Mouse (Mus musculus) right cerebral cortex, postnatal 25 days (tissue): ENCODE data around the gene H2-Oa.
"Not testable (repeated sequence)": the region's sequence is repeated elsewhere in the genome, so short reads cannot be mapped to it uniquely, and the experiment has no call there.

Source experiments
- DNase-seq: peaks from one replicate; pipeline ENCODE4 v3.0.0; 2022

H2-Oa gene

DNA sequence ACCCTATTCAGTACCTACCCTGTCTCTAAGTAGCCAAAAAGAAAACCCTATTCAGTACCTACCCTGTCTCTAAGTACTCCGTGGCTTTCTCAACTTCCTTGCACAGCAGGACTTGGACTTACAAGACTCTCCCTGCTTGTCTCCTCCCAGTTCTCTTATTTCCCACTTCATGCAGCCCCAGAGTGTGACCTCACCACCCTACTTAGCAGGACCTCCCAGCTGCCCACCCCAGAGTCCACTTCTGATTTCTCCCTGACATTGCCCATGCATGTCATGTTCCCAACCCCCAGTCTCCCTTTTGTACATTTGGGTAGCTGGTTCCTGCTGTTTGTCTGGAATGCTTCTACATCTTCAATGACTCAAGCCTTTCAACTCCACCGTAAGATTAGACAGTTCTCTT is 31.4 kb downstream of the H2-Oa start:
- DNase-seq = no peak

- DNase-seq = no peak
Measured at GRCm38 (mm10) chr17:34124649-34125048, 32.5 kb downstream of the H2-Oa start.

DNA sequence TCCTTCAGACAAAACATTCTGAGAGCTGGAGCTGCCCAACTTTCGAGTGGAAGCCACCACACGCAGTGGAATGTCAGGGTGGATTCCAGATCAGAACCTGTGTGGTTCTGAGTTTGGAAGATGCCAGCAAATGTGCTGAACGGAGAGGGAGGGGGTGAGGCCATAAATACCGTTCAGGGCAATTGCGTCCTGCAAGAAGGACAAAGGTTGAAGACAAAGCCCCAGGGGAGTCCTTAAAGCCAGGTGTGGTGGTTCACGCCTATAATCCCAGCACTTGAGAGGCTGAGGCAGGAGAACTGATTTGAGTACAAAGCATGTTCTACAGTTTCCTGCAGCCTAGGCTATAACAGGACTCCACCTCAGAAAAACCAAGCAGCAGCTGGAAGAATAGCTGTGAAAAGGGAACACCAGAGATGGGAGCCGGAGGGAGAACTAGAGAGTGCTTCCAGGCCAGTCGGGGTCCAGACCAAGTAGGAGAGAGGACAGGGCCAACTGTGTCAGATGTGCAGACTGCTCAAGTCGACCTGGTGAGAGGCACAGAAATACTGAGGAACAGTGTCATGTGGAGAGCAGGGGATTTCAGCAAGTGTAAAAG is 34.8 kb downstream of the H2-Oa start:
- DNase-seq = no peak

- peak; percentile 62 for DNase-seq
Measured at GRCm38 (mm10) chr17:34127475-34127874, 35.3 kb downstream of the H2-Oa start.

DNA sequence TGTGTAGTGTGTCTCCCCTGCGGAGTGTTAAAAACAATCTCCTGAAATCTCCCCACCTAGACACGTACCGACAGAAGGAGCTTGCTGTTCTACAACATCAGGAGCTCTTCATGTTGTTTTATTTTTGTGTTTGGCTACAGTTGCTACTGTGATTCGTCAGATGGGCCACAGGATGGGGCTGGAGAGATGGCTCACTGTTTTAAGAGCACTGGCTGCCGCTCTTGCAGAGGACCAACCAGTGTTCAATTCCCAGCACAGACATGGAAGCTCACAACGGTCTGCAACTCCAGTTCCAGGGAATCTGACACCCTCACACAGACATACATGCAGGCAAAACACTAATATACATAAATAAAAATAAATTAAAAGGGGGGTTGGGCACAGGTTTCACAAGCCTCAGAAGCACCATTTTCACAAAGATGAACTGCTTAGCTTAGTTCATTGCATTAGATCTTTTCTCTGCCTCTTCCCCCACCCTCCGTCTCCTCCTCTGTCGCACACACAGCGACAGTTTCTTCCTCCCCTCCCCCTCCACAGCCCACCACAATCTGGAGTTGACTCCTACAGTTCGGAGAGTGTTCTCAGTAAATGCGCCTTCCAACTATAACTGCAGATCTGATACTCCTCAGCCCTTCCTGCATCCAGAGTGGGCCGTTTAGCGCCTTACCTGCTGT is 36.3 kb downstream of the H2-Oa start:
- peak; percentile 54 for DNase-seq

- peak; percentile 35 for DNase-seq
Measured at GRCm38 (mm10) chr17:34128944-34129791, 37.0 kb downstream of the H2-Oa start.

- no peak for DNase-seq
Measured at GRCm38 (mm10) chr17:34130073-34130947, 38.2 kb downstream of the H2-Oa start.

DNA sequence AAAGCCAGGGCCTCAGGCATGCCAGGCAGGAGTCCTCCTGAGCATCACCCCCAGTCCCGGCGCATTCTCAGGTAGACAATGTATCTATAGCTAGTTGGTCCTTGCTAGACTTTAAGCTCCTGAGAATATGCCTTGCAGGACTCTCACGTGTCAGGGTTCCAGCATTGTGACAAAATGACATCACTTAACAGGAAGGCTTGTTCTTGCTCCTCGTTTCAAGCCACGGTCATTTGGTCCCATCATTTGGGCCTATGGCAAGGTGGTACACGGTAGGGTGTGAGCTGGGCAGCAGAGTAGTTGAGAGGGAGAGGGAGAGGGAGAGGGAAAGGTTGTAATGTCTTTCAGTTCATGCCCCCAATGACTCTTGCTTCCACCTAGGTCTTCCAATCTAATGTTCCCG is 39.8 kb downstream of the H2-Oa start:
- DNase-seq = no peak

GRCm38 (mm10) chr17:34133289-34133688 is 41.1 kb downstream of the H2-Oa start:
- no peak for DNase-seq

GRCm38 (mm10) chr17:34134451-34134850 is 42.3 kb downstream of the H2-Oa start:
- DNase-seq = no peak

- peak; percentile 95 for DNase-seq
Measured at GRCm38 (mm10) chr17:34135297-34136224, 43.4 kb downstream of the H2-Oa start.

- no peak for DNase-seq
Measured at GRCm38 (mm10) chr17:34137601-34138000, 45.5 kb downstream of the H2-Oa start.

- no peak for DNase-seq
Measured at GRCm38 (mm10) chr17:34138655-34139054, 46.5 kb downstream of the H2-Oa start.

DNA sequence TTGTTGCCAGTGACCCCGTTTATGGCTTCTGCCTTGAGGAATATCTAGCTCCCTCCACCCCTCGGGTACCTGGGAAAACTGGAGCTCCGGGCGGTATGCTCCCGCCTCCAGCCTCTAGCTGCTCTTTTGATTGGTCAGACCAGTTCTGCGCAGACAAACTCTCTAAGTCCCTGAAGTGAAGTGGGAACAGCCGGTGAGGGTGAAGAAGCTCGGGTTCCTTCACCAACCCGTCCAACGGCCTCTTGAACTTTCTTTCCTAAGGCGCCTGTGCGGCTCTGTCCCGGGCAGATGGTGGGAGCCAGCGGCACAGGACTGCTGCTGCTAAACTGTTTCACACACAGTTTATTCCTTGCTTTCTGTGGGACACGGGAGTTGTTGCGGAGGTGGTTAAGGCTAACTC is 47.3 kb downstream of the H2-Oa start:
- DNase-seq = no peak

GRCm38 (mm10) chr17:34140240-34140639 is 48.1 kb downstream of the H2-Oa start:
- no peak for DNase-seq

GRCm38 (mm10) chr17:34141448-34141847 is 49.3 kb downstream of the H2-Oa start:
- DNase-seq = peak; percentile 40

GRCm38 (mm10) chr17:34142456-34143010 is 50.4 kb downstream of the H2-Oa start:
- DNase-seq = no peak

DNA sequence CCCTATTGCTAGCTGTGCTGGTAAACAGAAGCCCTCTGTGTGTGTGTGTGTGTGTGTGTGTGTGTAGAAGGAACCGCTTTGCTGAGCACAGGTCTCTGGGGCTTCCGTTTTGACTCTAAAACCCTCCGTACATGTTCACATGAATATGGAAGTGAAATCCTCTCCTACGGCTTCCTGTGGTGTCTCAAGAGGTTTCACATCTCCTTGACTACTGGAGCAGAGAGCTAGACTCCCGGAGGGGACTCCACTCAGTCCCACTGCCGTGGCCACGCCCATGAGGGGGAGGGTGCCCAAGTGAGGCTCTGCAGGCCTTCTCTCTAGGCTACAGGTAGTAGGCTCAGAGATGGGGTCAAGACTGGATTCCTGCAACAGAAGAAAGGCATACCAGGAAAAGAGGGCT is 50.9 kb downstream of the H2-Oa start, which contains the start of gene H2-DMb2:
TSS of gene H2-DMb2 (plus strand) at position 275 of the 400 bp plus-strand sequence.
- no peak for DNase-seq

- no peak for DNase-seq
Measured at GRCm38 (mm10) chr17:34143461-34143860, 51.3 kb downstream of the H2-Oa start.

DNA sequence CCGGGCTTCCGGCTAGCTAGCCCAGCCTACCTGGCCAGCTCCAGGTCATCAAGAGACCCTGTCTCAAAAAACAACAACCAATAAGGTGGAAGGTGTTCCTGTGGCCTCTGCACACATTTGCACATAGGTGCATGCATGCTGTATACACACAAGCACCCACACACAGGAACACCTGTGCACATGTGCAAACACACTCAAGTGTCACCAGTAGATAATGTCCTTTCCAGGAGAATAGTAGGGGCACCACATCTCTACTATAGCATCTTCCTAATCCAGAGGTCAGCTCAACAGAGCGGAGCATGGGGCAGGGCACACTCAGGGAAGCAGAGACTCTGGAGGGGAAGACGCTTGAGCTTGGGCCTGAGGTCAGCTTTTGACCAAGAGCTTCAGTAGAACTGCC is 52.1 kb downstream of the H2-Oa start:
- not testable (repeated sequence) for DNase-seq
